Mouse (Mus musculus) cerebellum, postnatal 36 days (tissue): ENCODE measurements at regions not wholly inside any gene's neighbourhood (a gene's known extent, or its start where the extent isn't known, plus 50 kb on each side); places are given as distances from the start of the nearest gene placed in this dataset.
"Not testable (repeated sequence)": the region's sequence is repeated elsewhere in the genome, so short reads cannot be mapped to it uniquely, and the experiment has no call there.

Experiments used
- DNase-seq, 2 experiments: peaks; one replicate each; pipeline ENCODE4 v3.0.0; 2021 to 2022; ENCODE audit warnings: mixed read lengths in 2 of 2

DNA sequence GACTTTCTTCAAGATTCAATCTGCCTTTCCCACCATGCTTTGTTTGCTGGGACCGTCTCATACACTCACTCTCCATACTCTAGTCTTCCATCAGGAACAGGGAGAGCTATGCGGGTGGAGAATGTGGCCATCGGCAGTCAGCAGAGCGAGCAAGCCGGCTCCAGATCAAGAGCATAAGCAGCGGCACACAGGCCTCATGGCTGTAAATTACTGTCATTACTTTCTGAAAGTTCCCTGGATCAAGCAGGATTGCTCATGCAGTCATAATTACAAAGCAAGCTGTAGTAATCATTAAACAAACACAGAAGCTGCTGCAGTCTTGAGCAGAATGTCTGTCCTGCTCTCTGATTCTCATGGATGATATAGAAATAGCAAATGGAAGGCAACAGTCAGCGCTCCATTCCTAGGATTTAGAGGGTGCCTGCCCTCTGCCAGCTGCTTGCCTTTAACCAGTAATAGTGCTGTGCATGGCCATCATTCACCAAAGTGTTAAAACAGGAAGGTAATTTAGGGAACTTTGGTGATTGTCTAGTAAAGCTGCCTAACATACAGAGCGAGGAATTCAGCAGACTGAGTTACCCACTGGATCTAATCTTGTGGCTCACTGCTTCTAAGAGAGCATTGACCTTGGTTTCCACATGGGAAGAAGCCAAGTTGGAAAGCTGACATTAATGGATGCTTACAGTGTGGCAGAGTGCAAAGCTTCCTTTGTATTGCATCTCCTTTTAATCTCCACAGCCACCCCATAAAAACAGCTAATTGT, 298.2 kb downstream of the 1190002N15Rik start:
- DNase-seq: no peak

DNA sequence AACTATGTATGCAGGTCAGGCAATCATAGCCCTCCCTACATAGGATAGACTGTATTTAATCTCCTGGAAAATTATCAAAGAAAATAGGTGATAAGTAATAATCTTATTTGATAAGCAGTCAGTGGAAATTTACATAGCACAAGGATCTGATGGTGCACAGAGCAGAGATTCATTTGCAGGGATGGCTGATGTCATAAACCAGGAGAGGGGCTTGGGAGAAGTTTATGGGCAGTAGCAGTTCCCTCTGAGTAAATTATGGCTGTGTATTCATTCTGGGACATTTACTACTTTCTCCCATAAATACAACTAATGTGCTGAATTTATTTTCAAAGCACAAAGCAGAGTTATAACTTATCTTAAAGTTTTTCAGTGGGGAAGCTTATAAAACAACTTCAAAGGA, 299.3 kb downstream of the 1190002N15Rik start:
- no peak for DNase-seq

DNA sequence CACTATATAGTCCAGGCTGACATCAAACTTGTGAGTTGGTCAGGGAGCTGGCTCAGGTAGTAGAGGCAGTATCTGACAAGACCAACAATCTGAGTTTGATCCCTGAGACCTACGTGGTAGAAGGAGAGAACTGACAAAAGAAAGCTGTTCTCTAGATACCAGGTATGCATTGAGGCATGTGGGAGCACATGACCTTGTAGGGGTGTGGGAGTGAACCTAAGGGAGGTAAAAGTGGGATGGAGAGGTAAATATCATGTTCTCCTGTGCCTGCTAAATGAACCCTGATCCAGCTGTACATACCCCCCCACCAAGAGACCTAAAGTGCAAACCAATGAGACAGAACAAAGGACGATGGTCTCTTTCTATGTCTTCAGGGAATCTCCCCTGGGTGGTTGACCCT, 308.3 kb downstream of the 1190002N15Rik start:
- DNase-seq: no peak

DNA sequence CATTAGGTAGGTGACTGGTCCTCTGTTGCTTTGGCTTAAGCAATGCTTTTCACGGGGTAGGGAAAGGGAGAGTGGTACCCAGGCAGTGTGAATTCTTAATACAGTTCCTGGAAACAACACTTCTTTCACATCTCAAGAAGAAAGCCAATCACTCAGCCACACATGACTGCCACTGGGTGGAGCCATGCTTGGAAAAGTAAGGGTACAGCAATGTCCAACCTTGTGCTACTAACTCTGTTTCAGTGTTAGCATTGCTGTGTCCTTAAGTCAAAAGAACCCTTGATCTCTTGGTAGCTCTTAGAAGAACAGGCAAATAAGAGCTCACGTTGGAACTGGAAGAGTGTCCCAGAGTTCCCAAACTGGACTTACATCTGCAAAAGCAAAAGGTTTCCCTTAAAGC, 318.8 kb downstream of the 1190002N15Rik start:
- peak in 1 of 2 experiments; percentile 8 for DNase-seq

DNA sequence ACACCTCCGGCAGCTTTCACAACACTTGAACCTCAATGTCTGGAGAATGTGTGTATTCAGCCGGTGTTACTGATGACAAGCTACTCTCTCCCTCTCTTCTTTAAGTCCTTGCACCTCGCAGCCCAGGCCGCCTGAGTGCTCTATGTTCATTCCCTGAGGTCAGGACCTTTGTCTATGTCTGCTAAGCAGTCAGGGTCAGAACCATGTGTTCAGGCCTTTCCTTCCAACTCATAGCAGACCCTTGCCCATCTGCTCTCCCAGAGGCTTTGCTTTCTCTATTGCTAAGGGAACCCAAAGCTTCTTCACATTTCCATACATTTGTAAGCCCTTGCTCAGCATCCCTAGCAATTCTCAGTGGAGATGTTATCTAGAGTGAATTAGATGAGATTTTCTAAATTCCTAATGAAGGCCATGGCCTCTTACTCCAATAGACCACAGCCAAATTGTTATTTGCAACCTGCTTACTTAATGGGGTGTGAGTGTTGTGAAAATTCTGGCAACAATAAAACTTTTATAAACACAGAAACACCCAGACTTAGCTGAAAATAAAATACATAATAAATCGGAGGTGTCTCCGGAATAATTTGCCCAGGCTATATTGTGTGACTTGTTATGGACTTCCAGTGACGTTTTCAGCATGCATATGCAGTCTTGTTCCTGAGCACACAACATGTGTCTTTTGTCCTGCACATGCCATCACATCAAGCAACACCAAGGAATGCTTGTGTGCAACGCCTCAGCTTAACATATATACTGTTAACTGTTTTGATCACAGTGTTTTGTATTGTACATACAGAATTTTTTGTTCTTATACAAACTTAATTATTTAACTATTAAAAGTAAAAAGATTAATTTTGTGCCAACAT, 321.2 kb downstream of the 1190002N15Rik start:
- DNase-seq: no peak

DNA sequence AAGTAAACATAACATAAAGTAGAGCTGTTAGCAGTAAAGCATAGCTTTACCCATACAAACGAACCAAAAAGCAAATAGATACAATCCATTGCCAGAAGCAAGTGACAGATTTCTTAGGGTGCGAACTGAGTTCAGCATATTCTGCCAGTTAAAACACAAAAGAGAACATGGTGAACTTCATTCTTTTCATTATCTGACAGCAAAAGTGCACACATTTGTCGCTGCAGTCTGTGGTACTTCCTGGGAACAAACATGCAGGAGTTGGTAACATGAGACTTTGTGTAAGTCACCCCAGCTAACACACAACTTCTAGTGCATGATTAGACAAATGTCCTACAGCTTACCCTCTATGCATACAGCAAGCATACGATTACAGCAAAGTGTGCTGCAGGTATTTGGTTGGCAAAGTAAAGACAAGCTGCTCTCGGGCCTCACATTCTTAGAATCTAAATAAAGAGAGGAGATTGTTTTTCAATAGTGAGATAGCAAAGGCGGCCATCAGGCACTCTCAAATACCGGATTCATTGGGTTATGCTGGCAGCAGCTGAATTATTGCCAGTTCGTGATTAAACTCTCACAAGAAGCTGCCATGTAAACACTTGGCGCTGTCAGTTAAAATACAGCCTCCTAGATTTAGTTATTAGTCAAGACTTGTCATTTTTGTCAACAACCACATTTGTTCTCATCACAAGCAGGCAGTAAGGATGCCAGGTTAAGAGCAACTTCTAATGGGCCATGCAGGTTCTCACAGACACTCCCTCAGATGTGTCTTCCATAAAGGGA, 327.2 kb downstream of the 1190002N15Rik start:
- no peak for DNase-seq

DNA sequence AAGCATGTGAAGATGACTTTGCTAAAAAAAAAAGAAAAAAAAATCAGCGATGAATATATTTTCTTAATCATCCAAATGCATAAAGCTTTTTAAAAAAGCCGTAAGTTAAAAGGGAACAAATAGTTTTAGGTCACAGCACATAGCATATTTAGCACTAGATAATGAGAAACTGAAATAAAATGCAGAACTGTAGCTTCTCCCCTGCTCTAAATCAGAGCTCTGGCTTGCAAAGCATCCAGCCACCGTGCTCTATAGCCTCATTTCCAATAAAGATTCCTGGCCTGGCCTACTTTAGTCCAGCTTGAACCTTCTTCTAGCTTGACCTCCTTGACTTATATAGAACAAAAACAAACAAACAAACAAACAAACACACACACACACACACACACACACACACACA, 328.9 kb downstream of the 1190002N15Rik start:
- no peak for DNase-seq

DNA sequence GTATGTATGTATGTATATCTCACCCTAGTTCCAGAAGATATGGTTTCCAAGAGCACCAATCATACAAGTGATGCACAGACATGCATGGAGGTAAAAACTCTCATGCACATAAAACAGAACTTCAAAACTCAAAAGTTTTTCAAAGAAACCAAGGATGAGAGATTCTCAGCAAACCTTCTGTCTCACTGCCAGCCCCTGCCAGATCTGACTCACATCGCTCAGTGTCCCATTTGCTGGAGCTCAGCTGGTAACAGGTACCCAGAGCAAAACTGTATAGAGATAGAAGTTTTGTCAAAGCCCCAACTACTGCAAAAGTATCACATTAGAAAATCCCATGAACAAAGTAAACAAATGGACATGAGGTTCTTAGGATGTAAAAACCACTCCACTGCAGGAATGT, 337.0 kb downstream of the 1190002N15Rik start:
- no peak for DNase-seq

DNA sequence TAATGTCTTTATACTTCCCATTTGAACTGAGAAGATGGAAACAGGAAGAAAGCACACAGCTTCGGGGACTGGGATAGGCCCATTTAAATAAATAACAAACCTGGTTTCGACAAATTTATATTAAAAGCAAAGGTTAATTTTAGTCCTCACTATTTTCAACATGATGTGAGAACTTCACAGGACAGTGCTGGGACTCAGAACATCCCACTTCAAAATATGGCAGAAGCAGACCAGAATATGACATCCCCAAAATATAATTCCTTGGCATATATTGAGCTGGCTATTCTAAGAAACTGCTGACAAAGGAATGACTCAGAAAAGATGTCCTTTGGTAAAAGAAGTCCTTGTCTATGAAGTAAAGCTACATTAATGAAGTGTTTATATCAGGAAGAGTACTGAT, 338.0 kb downstream of the 1190002N15Rik start:
- no peak for DNase-seq

DNA sequence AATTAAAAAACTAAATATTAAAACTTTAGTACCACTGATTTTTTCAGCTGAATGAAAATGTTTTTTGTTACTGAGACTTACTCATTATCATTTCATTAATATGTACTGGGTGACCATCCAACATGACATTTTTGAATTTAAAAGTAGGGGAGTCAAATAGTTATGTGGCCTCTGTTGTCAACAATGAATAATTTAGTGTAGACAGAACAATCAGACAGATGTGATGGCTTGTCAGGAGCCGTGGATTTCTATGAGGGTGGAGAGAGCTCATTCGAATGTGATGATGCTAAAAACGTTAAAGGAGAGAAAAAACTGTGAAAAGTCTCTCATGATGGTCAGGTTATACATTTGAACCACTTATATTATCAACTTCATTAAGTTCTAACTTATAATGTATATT, 346.8 kb downstream of the 1190002N15Rik start:
- no peak for DNase-seq

DNA sequence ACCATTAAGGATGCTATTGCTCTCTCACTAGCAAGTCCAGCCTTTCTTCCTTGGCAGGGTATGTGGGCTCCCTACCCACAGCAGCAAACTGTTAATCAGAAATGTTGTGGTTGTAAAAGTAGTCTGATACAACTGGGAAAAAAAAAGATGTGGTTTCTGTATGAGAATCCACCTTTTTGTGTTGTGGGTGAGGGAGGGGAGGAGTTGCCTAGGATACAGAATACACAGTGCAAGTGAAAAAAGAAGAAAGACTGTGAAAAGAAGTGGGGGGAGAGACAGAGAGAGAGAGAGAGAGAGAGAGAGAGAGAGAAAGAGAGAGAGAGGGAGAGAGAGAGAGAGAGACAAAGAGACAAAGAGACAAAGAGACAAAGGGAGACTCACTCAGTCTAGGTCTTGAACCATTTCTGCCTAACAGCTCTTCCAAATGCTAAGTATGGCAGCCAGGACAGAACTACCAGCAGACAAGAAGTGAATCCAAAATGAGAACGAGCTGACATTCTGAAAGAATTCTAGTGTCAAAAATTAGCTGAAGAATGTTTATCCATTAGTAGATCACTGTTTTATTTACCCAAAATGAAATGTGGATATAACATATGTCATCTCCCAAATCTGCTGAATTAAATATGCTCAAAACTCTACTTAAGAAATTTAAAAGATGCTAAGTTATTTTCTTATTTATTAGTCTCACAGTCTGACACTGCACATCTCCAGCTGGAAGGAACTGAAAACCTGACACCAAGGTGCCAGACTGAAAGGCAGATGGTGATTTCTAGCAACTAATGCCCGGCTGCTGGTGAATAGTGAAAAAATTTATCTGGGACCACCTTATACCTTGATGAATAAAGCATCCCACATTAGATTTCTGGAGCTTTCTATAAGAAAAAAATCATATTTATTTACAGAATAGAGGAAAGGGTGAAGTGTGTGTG, 347.7 kb downstream of the 1190002N15Rik start:
- no peak for DNase-seq

DNA sequence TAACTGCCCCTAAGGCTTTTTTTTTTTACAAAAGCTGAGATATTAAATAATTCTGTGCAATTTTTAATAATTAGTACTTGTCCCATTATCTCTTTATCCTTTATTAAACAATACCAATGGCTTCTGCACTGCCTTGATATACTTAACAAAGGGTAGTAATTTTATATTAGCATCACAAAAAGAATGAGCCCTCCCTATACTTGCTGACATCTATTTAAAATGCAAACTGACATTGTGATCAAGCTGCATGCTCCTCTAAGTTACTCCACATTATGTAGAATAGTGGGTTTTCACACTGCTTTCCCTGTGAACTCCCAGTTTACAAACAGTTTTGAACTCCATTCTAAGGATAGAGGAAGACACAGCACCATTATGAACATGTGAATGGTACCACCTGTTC, 349.8 kb downstream of the 1190002N15Rik start:
- DNase-seq: no peak

DNA sequence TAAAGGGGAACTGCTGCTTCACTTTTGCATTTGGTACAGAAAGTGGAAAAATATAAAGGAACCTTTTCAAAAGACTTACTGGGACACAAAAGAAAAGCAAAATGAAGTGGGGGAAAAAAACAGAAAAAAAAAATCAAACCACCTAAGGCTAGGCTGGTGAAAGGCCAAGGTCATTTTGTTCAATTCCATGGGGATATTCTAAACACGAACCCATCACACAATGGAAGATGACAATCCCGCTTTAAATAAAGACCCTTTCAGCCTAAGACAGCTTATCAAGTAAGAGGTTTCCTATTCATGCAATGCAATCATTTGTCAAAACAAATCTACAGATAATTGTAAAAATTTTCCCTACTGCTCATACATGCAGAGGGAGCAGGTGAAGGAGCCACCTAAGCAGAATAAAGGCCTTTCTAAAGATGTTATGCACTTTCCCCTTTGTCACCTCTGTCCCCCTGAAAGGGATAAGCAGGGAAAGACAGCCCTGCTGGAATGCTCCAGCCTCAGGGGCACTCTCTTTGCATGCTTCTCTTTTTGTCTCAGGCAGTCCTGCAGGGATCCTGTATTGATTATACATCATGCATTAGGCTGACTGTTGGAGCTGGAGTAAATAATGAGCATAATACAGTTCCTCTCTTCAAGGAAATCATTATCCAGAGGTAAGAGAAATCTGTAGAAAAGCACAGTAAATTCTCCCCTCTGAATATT, 367.8 kb downstream of the 1190002N15Rik start:
- no peak for DNase-seq

DNA sequence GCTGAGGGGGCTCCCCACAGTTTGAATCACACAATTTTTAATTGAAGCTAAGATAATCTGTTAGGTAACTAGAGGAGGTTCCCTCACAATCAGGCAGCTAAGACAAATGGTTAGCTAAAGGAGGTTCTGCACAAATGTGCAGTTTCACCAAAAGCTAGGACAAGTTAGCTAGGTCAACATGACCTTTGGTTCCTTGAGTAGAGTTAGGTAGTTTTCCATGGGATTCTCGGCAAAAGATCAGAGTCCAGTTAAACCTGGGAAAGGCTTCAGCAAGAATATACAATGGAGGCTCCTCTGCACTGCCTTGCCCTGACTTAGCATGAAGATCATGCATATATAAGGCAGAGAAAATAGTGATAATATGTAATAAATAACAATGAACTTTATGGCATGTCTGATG, 374.2 kb downstream of the 1190002N15Rik start:
- DNase-seq: no peak

DNA sequence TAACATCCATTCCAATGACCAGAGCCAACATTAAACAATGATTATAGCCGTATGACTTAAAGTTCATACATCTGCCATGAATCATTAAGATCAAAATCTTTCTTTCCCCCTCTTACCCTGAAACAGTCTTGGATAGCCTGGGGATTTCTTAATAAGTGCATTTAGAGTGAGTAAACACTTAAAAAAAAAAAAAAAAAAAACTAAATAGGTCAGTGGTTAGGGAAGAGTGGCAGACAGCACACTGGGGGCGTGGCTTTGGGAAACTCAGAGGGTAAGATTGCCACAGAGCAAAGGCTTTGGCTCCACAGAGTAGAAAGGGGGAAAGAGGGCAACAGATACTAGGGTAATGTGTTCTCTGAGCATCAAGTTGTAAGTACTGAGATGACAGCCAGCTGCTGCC, 382.3 kb downstream of the 1190002N15Rik start:
- no peak for DNase-seq

DNA sequence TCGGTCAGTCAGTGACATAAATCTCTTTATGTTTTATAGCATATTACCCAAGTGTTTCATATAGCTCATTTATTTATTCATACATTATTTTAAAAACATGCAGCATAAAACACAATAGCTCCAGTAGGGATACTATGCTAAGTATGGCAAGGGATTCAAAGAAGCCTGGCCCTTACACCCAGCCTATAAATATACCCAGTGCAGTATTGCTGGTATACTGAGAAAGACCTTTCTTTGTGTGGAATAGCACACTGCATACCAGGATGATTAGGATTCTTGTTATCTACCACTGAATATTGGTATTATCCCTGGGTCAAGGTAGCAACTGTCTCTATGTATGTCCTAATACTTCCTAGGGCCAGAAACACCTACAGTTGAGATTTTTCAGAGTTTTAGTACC, 389.4 kb downstream of the 1190002N15Rik start:
- DNase-seq: no peak

DNA sequence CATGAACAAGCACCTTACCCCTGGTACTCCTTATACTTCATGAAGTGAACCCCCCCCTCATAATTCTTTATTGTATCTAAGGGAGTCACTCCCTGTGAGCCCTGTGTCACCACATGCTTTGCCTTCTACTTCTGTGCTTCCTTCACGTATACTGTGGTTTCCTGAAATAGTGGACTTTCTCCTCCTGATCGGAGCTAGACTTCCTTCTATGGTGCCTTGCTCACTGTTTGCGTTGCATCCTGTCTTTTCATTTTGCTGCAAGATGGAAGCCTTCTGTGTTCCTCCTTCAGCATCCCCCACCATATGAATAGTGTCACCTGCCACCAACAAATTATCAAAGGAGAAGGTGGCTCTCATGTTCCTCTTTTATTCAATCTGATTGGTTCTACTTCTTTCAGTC, 391.1 kb downstream of the 1190002N15Rik start:
- DNase-seq: no peak

DNA sequence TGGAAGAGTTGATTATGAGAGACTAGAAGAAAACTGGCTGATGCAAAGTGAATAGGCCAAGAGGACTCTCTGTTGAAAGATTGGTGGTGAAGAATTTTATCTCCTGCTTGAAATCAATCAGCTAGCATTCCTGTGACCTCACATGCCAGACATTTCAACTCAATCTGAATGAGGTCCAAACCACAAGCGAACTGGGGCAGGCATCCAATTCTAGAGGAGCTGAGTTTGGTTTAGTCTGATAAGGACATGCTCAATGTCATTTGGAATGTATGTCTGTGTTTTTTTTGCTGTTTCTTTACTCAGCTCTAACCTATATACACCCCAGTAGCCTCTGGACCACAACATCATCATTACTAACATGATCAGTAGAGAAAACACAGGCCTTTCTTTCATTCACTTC, 401.4 kb downstream of the 1190002N15Rik start:
- DNase-seq: no peak

DNA sequence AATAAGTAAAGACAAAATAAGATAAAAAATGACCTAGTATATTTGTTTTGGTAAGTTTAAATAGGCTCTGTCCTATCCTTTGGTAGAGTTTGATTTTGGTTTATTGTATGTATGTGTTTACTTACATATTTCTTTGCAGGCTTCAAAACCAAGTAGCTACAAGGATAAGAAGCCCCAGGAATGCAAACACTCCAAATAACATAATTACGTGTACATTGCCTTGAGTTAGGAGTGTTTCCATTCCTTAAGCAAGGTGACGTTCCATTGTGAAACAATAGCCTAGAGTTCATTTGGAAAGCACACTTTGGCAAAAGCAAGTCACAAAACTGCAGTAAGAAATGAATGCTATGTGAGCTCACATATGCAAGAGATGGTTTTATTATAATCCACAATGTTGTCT, 404.2 kb downstream of the 1190002N15Rik start:
- DNase-seq: no peak

DNA sequence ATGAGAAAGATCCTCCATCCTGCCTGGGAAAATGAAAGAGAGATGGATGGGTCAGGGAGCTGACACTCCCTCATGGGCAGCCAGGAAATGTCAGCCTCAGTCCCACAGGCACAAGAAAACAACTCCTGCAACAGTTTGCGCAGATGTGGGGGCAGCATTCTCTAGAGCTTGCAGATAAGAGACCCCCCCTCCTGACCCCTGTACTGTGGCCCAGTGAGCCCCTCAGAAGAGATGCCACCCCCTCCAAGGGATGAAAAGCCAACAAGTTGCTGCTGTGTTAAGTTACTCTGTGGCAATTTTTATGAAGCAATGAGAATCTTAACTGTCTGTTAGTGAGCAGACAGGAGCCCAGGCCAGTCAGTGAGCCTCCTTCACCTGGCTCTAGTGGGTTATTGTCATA, 406.5 kb downstream of the 1190002N15Rik start:
- DNase-seq: no peak

DNA sequence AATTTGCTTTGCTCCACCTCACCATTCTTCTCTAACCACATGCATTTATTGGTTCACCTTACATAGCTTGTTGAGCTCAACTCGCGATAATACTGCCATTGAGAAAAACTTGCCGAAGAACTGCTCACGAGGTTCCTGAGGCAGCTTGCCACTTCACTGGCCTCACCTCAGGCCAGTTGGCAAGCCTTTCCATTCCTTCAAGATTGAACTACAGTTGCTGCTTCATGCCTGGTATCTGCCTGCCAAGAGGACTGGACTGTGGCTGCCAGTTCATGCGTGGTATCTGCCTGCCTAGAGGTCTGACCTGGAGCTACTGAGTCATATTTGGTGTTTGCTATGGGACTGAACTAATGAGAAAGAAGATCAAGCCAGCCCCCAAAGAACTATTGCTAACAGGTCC, 420.9 kb downstream of the 1190002N15Rik start:
- peak; percentile 7 to 9 for DNase-seq

DNA sequence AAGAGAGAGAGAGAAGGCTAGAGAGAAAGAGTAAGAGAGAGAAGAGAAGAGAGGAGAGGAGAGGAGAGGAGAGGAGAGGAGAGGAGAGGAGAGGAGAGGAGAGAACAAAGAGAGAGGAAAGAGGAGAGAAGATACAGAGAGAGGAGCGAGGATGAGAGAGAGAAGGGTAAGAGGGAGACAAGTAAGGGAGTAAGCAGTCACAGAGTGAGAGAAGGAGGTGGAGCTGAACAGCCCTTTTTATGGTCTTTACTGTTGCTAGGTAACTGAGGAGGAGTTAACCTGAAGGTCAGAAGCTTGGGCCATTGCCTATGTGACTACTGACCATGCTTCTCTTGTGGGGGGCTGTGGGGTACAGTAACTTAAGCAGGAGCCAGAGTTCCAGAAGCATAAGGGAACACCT, 430.2 kb downstream of the 1190002N15Rik start:
- DNase-seq: not testable (repeated sequence)
